Mouse (Mus musculus): ENCODE data around the gene Olfr1291-ps1.

The Olfr1291-ps1 gene

GRCm38 (mm10) chr2:111496880-111497279 lies at the start of gene Olfr1291-ps1:
Olfr1291-ps1 (plus strand) TSS chr2:111497180.
- DNase-seq (ENCODE audit: inconsistent age in 2 of 2, low spot score in 1 of 2): no peak

GRCm38 (mm10) chr2:111448842-111449241 lies 48.1 kb upstream of the Olfr1291-ps1 start, which contains the start of gene Olfr1287:
Olfr1287 (plus strand) TSS chr2:111449142.
- no peak for DNase-seq (ENCODE audit: inconsistent age in 2 of 2, low spot score in 1 of 2)

- no peak for DNase-seq (ENCODE audit: inconsistent age in 2 of 2, low spot score in 1 of 2)
Observed at GRCm38 (mm10) chr2:111473801-111474200, 23.2 kb upstream of the Olfr1291-ps1 start, which contains the start of gene Olfr1288. Olfr1288 (plus strand) TSS chr2:111474101.

GRCm38 (mm10) chr2:111480519-111480918 lies 16.5 kb upstream of the Olfr1291-ps1 start, which contains the start of gene Olfr1289:
Olfr1289 (plus strand) TSS chr2:111480819.
- no peak for DNase-seq (ENCODE audit: inconsistent age in 2 of 2, low spot score in 1 of 2)

- DNase-seq (ENCODE audit: inconsistent age in 2 of 2, low spot score in 1 of 2): no peak
Observed at GRCm38 (mm10) chr2:111493729-111494128, 3.3 kb upstream of the Olfr1291-ps1 start, which contains the start of gene Olfr1290. Olfr1290 (minus strand) TSS chr2:111493829.

GRCm38 (mm10) chr2:111517451-111517850 lies 20.5 kb downstream of the Olfr1291-ps1 start:
- DNase-seq (ENCODE audit: inconsistent age in 2 of 2, low spot score in 1 of 2): no peak

GRCm38 (mm10) chr2:111524903-111525302 lies 27.9 kb downstream of the Olfr1291-ps1 start, which contains the start of gene Olfr1293-ps:
Olfr1293-ps (plus strand) TSS chr2:111525203.
- DNase-seq (ENCODE audit: inconsistent age in 2 of 2, low spot score in 1 of 2): no peak

- DNase-seq (ENCODE audit: inconsistent age in 2 of 2, low spot score in 1 of 2): no peak
Observed at GRCm38 (mm10) chr2:111540191-111540590, 43.2 kb downstream of the Olfr1291-ps1 start, which contains the start of gene Olfr1294. Olfr1294 (minus strand) TSS chr2:111540291.

All from adrenal gland, adult (tissue).